Mouse (Mus musculus) spleen, postnatal 14 days (tissue): ENCODE data around the gene Hist1h2ae.
"Not testable (repeated sequence)": the region's sequence is repeated elsewhere in the genome, so short reads cannot be mapped to it uniquely, and the experiment has no call there.

ENCODE experiments used
- DNase-seq, 2 experiments: peaks; one replicate each; pipeline ENCODE4 v3.0.0; 2021 to 2022; ENCODE audit warnings: low spot score in 2 of 2

Gene Hist1h2ae

DNA sequence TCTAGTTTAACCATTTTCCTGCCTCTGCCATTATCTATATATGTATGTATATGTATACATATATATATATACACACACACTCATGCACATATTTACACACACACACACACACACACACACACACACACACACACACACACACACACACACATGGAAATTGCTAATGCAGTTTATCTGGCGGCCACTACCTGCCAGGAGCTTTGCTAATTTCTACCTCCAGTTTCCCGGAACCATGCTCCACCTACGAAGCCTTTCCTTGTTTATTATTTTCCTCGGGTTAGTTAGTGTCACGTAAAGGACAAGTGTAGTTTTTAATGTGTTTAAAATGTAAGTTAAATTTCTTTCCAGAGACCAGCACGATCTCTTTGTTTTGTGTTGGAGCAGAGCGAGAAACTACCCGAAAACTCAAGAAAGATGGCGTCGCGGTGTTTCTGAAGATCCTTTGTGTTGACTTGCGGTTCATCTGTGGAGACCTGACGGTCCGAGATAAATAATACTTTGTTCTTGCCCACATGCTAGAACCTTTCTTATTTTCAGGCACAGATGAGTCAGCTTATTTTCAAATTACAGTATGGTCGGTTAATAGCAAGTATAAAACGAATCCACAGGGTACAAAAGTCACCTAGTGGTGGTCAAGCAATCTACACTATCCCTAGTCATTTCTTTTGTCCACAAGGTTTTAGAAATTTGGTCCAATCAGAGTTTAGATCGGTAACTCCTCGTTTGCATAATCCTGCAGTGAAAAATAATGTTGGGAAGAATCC lies 8.1 kb downstream of the Hist1h2ae start:
- DNase-seq: no peak

GRCm38 (mm10) chr13:23561883-23562659 lies 8.9 kb downstream of the Hist1h2ae start, which contains the start of gene Hist1h3e:
Hist1h3e (minus strand) TSS chr13:23562369.
- peak; percentile 91 to 93 for DNase-seq

- not testable (repeated sequence) for DNase-seq
Measured at GRCm38 (mm10) chr13:23561531-23561882, 9.5 kb downstream of the Hist1h2ae start.

- not testable (repeated sequence) for DNase-seq
Measured at GRCm38 (mm10) chr13:23560699-23561098, 10.3 kb downstream of the Hist1h2ae start.

GRCm38 (mm10) chr13:23556906-23557305 lies 14.1 kb downstream of the Hist1h2ae start:
- DNase-seq: no peak

- peak; percentile 47 to 68 for DNase-seq
Measured at GRCm38 (mm10) chr13:23555839-23556416, 15.1 kb downstream of the Hist1h2ae start.

GRCm38 (mm10) chr13:23554925-23555838 lies 15.8 kb downstream of the Hist1h2ae start:
- peak; percentile 89 for DNase-seq

DNA sequence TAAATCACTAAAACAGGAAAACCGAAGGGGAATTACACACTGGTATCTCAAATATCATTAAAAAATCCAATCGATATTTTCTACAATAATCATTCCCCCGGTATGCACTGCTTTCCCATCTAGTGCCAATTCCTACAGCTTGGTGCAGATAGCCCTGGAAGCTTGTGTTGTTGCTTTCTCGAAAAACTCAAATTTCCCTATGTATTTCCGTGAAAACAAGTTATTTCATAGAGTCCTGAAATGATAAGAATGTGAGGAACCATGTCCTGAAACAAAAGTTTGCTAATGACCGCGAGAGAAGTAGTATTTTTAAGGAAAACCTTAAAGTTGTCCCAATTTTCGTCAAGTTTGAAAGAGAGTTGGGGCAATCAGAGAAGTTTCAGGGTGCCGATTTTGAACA lies 16.6 kb downstream of the Hist1h2ae start:
- no peak for DNase-seq

- DNase-seq: no peak
Measured at GRCm38 (mm10) chr13:23552962-23553361, 18.1 kb downstream of the Hist1h2ae start, which contains the start of gene Hist1h1d. Hist1h1d (plus strand) TSS chr13:23553262.

- DNase-seq: no peak
Measured at GRCm38 (mm10) chr13:23551931-23552914, 18.8 kb downstream of the Hist1h2ae start.

- peak; percentile 85 to 90 for DNase-seq
Measured at GRCm38 (mm10) chr13:23551146-23551834, 19.7 kb downstream of the Hist1h2ae start, which contains the start of gene Hist1h4f. Hist1h4f (minus strand) TSS chr13:23551648.

DNA sequence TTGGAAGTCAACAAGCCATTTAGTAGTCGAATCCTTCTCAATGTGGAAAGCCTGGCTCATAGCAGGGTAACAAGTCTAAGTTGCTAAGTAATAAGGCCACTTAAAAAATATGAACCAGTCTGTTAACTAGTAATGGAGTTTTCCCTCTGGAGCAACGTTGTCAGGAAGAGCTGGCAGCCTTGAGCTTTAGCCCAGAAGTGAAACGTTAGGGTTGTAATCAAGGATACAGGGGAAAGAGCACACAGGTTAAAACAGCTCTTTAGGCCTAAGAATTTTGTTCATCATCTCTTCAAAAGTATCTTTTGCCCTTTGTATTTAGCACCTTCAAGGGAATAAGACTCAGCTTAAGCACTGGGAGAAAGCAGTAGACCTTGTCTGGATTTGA lies 20.3 kb downstream of the Hist1h2ae start:
- no peak for DNase-seq

- DNase-seq: no peak
Measured at GRCm38 (mm10) chr13:23546694-23547093, 24.3 kb downstream of the Hist1h2ae start.

DNA sequence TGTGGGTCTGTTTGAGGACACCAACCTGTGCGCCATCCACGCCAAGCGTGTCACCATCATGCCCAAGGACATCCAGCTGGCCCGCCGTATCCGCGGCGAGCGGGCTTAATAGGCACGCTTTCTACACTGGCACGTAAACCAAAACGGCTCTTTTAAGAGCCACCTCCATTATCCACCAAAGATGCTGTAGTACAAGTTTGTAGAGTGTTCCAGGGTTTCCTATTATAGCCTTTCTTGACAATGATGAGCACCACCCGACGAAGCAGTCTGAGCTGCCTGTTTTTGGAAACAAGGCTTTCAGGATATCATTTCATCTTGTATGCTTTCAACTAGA lies 26.3 kb downstream of the Hist1h2ae start:
- not testable (repeated sequence) for DNase-seq

DNA sequence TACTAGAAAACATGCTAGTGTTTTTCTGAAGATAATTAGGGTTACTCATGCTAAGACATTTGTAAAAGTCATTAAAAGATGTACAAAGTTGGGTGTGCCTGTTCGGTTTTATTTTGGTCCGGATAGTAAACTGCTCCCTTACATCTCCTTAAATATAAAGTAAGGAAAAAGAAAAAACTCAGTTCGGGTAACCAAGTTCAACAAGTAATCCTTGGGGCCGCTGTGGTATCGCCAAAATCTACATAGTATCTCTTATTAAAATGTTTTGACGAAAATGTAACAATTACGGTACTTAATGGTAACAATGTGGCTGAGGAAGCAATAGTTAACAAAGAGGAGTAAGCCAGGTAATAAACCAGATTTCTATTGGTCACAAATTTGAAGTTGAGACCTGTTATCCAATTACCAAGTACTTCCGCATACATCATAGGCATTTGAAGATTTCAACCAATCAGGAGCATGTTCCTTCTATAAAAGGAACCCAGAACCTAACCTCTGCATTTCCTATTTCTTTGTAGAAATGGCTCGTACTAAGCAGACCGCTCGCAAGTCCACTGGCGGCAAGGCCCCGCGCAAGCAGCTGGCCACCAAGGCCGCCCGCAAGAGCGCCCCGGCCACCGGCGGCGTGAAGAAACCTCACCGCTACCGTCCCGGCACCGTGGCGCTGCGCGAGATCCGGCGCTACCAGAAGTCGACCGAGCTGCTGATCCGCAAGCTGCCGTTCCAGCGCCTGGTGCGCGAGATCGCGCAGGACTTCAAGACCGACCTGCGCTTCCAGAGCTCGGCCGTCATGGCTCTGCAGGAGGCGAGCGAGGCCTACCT lies 26.8 kb downstream of the Hist1h2ae start, which contains the start of gene Hist1h3f:
TSS of gene Hist1h3f (plus strand) at position 88 of the 822 bp plus-strand sequence.
- peak; percentile 67 to 77 for DNase-seq

GRCm38 (mm10) chr13:23542999-23543607 lies 27.9 kb downstream of the Hist1h2ae start, which contains the start of gene Hist1h2bh:
Hist1h2bh (minus strand) TSS chr13:23543392.
- peak; percentile 62 to 67 for DNase-seq

DNA sequence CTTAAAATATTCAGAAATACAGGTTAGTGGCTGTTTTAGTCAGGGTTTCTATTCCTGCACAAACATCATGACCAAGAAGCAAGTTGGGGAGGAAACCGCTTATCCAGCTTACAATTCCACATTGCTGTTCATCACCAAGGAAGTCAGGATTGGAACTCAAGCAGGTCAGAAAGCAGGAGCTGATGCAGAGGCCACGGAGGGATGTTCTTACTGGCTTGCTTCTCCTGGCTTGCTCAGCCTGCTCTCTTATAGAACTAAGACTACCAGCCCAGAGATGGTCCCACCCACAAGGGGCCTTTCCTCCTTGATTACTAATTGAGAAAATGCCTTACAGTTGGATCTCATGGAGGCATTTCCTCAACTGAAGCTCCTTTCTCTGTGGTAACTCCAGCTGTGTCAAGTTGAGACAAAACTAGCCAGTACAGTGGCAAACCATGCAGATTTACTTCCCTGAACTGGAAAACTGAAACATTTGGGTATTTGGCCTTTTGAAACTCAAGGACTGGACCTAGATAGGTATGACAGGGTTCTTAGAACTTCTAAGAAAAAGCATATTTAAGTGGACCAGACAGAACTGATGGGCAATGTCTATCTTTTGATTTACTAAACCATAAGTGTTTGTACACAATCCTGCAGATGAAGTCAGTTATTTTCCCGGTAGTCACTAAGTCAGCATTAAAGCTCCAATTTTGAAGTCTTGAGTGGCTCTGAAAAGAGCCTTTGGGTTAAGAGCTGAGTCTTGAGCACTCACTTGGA lies 28.6 kb downstream of the Hist1h2ae start:
- DNase-seq: not testable (repeated sequence)
